Mouse (Mus musculus) lung, adult 2 months (tissue): ENCODE measurements around the gene Gpr141.

Source experiments
- CTCF ChIP-seq: fragments of 200-500 bp; IDR thresholded peaks from 2 replicates; pipeline ENCODE4 v1.5.1; 2011; ENCODE audit warnings: mild to moderate bottlenecking, low read length, control low read depth; ENCODE audit not compliant: insufficient read depth
- POLR2A ChIP-seq: fragments of 200-500 bp; IDR thresholded peaks from 2 replicates; pipeline ENCODE4 v1.6.1; 2011; ENCODE audit warnings: low read depth, mild to moderate bottlenecking, control low read depth, low read length, borderline replicate concordance; ENCODE audit errors: extremely low read depth

GRCm38 (mm10) chr13:19701443-19702078, 122.5 kb downstream of the Gpr141 start:
- TF ChIP-seq POLR2A (no peak), CTCF (no peak)
